Mouse (Mus musculus) bone marrow macrophage, adult 2 months (primary cell): ENCODE data around the gene Pacrg.

Experiments
- CTCF ChIP-seq: IDR thresholded peaks from 2 replicates; pipeline ENCODE4 v1.5.1; 2012; ENCODE audit warnings: low read depth, mild to moderate bottlenecking, low read length, moderate library complexity
- POLR2A ChIP-seq: IDR thresholded peaks from 2 replicates; pipeline ENCODE4 v1.6.1; 2012; ENCODE audit warnings: mild to moderate bottlenecking, low read depth, low read length, borderline replicate concordance

DNA sequence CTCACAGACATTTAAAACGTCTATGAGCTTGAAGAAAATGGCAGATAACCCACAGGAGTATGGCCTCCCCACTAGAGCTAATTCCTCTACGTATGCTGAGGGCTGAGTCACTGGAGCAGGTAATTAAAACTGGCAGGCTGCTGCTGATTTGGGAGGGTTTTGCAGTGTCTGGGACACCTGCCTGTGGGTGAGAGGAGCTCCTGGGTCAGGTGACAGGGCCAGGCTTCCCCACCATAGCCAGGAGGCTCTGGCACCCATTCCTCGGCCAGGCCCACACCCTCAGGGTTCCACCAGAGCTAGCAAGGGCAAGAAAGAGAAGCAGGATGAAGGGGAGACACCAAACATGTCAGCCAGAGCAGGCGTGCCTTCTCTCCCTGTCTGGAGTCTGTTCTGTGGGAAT, 222.5 kb downstream of the Pacrg start:
- no peak for TF ChIP-seq CTCF
- TF ChIP-seq POLR2A: no peak
